Mouse (Mus musculus): Measurements from ENCODE around the gene Slc25a54.

DNA sequence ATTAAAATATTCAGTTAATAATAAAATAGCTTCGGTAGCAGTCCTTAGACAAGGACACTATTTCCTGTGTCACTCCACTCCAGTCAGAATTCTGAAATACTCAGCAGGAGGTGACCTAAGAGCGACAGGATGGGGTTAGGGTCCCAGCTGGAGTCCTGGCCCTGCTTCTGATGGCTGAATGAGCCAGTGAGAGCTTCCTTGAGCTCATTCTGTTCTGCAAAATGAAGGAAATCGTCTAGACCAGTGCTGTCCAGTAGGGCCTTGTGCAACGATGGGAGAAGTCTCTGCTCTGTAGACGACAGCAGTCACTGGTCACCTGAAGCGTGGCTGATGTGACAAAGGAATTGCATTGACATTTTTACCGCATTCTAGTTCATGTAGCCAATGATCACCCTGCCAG is 36.9 kb upstream of the Slc25a54 start:
- TF ChIP-seq CTCF (IDR thresholded peaks at IDR 0.05; ENCODE audit: insufficient read depth, low read length) (no peak), POLR2A (IDR thresholded peaks at IDR 0.05; ENCODE audit: borderline replicate concordance, extremely low read depth, low read depth, low read length) (no peak)

Measured in lung, adult 2 months (tissue).